Comparison of ENCODE assay signal across 8 mouse cellular contexts in the genomic region with DNA sequence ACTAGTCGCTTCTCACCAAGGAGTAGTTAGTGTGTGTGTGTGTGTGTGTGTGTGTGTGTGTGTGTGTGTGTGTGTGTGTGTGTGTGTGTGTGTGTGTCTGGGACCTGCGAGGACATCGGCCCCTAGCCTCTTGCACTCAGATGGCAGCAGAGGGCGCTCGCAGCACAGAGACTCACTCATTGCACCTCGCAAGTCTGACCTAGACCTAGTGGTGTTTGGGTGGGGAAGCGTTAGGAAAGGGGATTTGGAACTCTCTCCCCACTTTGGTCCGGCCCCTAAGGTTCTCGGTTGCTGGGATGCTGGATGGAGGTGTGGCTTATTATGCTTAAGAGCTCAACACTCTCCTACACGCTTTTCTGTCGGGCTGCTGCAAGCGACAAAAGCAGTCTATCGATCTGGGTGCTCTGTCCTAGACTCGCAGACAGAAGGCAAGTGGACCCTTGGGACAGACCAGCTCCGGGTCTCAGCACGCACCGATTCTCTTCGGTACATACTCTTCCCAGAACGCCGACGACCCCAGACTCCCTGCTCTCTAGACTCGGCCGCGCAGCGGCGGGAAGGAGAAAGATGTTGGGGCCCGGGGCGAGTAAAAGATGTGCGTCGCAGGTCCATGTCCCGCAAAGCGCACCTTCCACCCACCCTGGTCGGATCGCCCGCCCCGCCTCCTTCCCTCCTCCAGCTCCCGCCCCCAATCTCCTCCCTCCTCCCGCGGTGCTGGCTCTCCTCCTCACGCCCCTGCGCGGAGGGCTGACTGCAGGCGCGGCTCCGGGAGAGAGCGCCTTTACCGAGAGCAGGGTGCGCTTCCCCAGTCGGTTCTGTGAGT. TPM values are rescaled to one million over a fixed set of nuclear protein-coding genes. Genes with fewer than 3 reads are reported as not detected.
DNase-seq lines count a peak whose midpoint lies in the region; ATAC-seq and TF ChIP-seq lines count a peak whose summit lies in the region.

A gene (plus strand): TSS at position 750 of the 823 bp plus-strand sequence.

- intact Hi-C loops in left cerebral cortex, adult 2 months (cut with DNase I): loop anchor here (1.0 to 2.0 kb wide), 2 partner anchors 68 to 196 kb away; no protein-coding TSS in a partner anchor

- ATAC-seq in activated CD4-positive, CD25-positive, alpha-beta regulatory T cell, adult 4 months: peak; percentile 23
- ATAC-seq in common myeloid progenitor, adult 5-6 weeks (replicated peaks; ENCODE audit: low read depth, poor library complexity, severe bottlenecking): peak; percentile 89
- ATAC-seq in megakaryocyte, adult 5-6 weeks (ENCODE audit: poor library complexity, severe bottlenecking): peak; percentile 87

- TF ChIP-seq CTCF in left cerebral cortex, adult 2 months (IDR thresholded peaks at IDR 0.05): peak; percentile 58

- no peak within 1 kb of the TSS for H3K27ac ChIP-seq in left cerebral cortex, adult 2 months

- H3K4me3 ChIP-seq in left cerebral cortex, adult 2 months: peak within 1 kb of the TSS; percentile 31

- DNase-seq in gastrocnemius, adult 8-10 months (ENCODE audit: low spot score in 2 of 2): peak; percentile 42 to 62
- DNase-seq in hindlimb bud, embryonic 11.5 days (ENCODE audit: extremely low spot score, low read depth, low spot score): peak; percentile 68
- DNase-seq in left cerebral cortex, adult 2 months (ENCODE audit: extremely low spot score in 1 of 2, low spot score in 2 of 2): peak; percentile 83
- peak; percentile 85 for DNase-seq in right cerebral cortex, adult 18-20 months
- DNase-seq in urinary bladder, adult 2 months (ENCODE audit: low spot score): peak; percentile 63

RNA-seq across cellular contexts. Expression of the gene that starts here (rescaled TPM):
- polyA plus RNA-seq in activated CD4-positive, CD25-positive, alpha-beta regulatory T cell, adult 4 months (2017; shearing (Covaris generic)): not detected
- 0.14 TPM in 1 of 2 replicates, not detected in the other for total RNA-seq in common myeloid progenitor, adult 5-6 weeks (2017)
- total RNA-seq in gastrocnemius, adult 8-10 months (2022): under 1 TPM; 0.41 to 0.83 (median 0.50) TPM
- under 1 TPM; 0.32 to 0.54 TPM for total RNA-seq in left cerebral cortex, adult 2 months (2021)
- total RNA-seq in megakaryocyte, adult 5-6 weeks (2015): not detected in 2 replicates
- total RNA-seq in megakaryocyte, adult 5-6 weeks (2017): not detected in 2 replicates
- polyA plus RNA-seq in urinary bladder, adult 2 months (2012; rRNA removed): 0.03 and 0.09 TPM in 2 replicates

Comparison
In these comparisons a context has a peak if more than half of its experiments do, and no peak if none do; other contexts are left out.
1. Peak in ATAC-seq in activated CD4-positive, CD25-positive, alpha-beta regulatory T cell, adult 4 months; RNA of the gene not detected or under 1 TPM.
2. Peak in ATAC-seq in common myeloid progenitor, adult 5-6 weeks; RNA of the gene not detected or under 1 TPM.
3. Peak in DNase-seq in gastrocnemius, adult 8-10 months; RNA of the gene not detected or under 1 TPM.
4. Peak in DNase-seq and H3K4me3 ChIP-seq in left cerebral cortex, adult 2 months; RNA of the gene not detected or under 1 TPM.
5. Peak in ATAC-seq in megakaryocyte, adult 5-6 weeks; RNA of the gene not detected or under 1 TPM.
6. Peak in DNase-seq in urinary bladder, adult 2 months; RNA of the gene not detected or under 1 TPM.
7. ATAC-seq: peak in every context shown above with its lines; median percentile 89 in common myeloid progenitor, adult 5-6 weeks; 87 in megakaryocyte, adult 5-6 weeks; 23 in activated CD4-positive, CD25-positive, alpha-beta regulatory T cell, adult 4 months.